Mouse (Mus musculus): ENCODE measurements around the gene Itga7. TPM values are rescaled to one million over a fixed set of nuclear protein-coding genes. Genes with fewer than 3 reads are reported as not detected.
A peak's percentile ranks its signal among the peaks of the same experiment; 100 is the strongest.

Gene Itga7
- polyA plus RNA-seq, 1 experiment from 2014 or later, result 12.4 TPM

- 48% methylated on average over 13 of the region's 13 CpGs for WGBS
- no peak for ATAC-seq (ENCODE audit: insufficient read depth, low FRiP score)
- H3K27me3 ChIP-seq (ENCODE audit: control insufficient read depth, insufficient read depth, low read length), result no peaks in the 10 kb centered on the region
Measured at GRCm38 (mm10) chr10:128908778-128909448, 24.7 kb upstream of the Itga7 start.

GRCm38 (mm10) chr10:128909567-128910028, 24.0 kb upstream of the Itga7 start:
- WGBS, result under 1% methylated on average over 35 of the region's 41 CpGs
- peak overlapping the region; percentile 86 for H3K4me3 ChIP-seq (replicated peaks; ENCODE audit: low read length)
- H3K9ac ChIP-seq (ENCODE audit: low read length), result peak overlapping the region; percentile 97
- ATAC-seq (ENCODE audit: insufficient read depth, low FRiP score), result peak; percentile 89
- no peaks in the 10 kb centered on the region for H3K36me3 ChIP-seq (ENCODE audit: control insufficient read depth, insufficient read depth, low read length)
- H3K4me1 ChIP-seq (ENCODE audit: control insufficient read depth, insufficient read depth, low read length), result peaks cover 9% of the 10 kb centered on the region
- H3K4me2 ChIP-seq (ENCODE audit: low read depth, low read length), result peak overlapping the region; percentile 61
- H3K27me3 ChIP-seq (ENCODE audit: control insufficient read depth, insufficient read depth, low read length), result no peaks in the 10 kb centered on the region
- no peaks in the 10 kb centered on the region for H3K9me3 ChIP-seq (replicated peaks; ENCODE audit: control insufficient read depth, low read length)
- H3K27ac ChIP-seq (ENCODE audit: low read length), result peak overlapping the region; percentile 93

More at GRCm38 (mm10) chr10:128908778-128909448, 24.7 kb upstream of the Itga7 start:
- Histone ChIP-seq H3K27ac (ENCODE audit: low read length) (peak overlapping the region; percentile 93), H3K4me1 (ENCODE audit: control insufficient read depth, insufficient read depth, low read length) (peaks cover 9% of the 10 kb centered on the region), H3K9me3 (replicated peaks; ENCODE audit: control insufficient read depth, low read length) (no peaks in the 10 kb centered on the region), H3K36me3 (ENCODE audit: control insufficient read depth, insufficient read depth, low read length) (no peaks in the 10 kb centered on the region), H3K4me2 (ENCODE audit: low read depth, low read length) (peak overlapping the region; percentile 61), H3K9ac (ENCODE audit: low read length) (peak overlapping the region; percentile 97), H3K4me3 (replicated peaks; ENCODE audit: low read length) (peak overlapping the region; percentile 86)

- no peaks in the 10 kb centered on the region for H3K27me3 ChIP-seq (ENCODE audit: control insufficient read depth, insufficient read depth, low read length)
- peak overlapping the region; percentile 97 for H3K9ac ChIP-seq (ENCODE audit: low read length)
- H3K4me1 ChIP-seq (ENCODE audit: control insufficient read depth, insufficient read depth, low read length), result peaks cover 9% of the 10 kb centered on the region
- under 1% methylated on average over 65 of the region's 66 CpGs for WGBS
- no peaks in the 10 kb centered on the region for H3K36me3 ChIP-seq (ENCODE audit: control insufficient read depth, insufficient read depth, low read length)
- H3K4me2 ChIP-seq (ENCODE audit: low read depth, low read length), result peak overlapping the region; percentile 61
- H3K27ac ChIP-seq (ENCODE audit: low read length), result peak overlapping the region; percentile 93
- H3K4me3 ChIP-seq (replicated peaks; ENCODE audit: low read length), result peak overlapping the region; percentile 86
- ATAC-seq (ENCODE audit: insufficient read depth, low FRiP score), result peak; percentile 33
- H3K9me3 ChIP-seq (replicated peaks; ENCODE audit: control insufficient read depth, low read length), result no peaks in the 10 kb centered on the region
Measured at GRCm38 (mm10) chr10:128910066-128910841, 23.4 kb upstream of the Itga7 start.

- Histone ChIP-seq H3K9ac (ENCODE audit: low read length) (no peak overlapping the region), H3K36me3 (ENCODE audit: control insufficient read depth, insufficient read depth, low read length) (no peaks in the 10 kb centered on the region), H3K4me3 (replicated peaks; ENCODE audit: low read length) (peak overlapping the region; percentile 86), H3K4me1 (ENCODE audit: control insufficient read depth, insufficient read depth, low read length) (peaks cover 9% of the 10 kb centered on the region), H3K9me3 (replicated peaks; ENCODE audit: control insufficient read depth, low read length) (no peaks in the 10 kb centered on the region), H3K4me2 (ENCODE audit: low read depth, low read length) (peak overlapping the region; percentile 61), H3K27me3 (ENCODE audit: control insufficient read depth, insufficient read depth, low read length) (no peaks in the 10 kb centered on the region), H3K27ac (ENCODE audit: low read length) (no peak overlapping the region)
- 94% methylated on average over 6 of the region's 6 CpGs for WGBS
- no peak for ATAC-seq (ENCODE audit: insufficient read depth, low FRiP score)
Measured at GRCm38 (mm10) chr10:128911430-128911829, 22.2 kb upstream of the Itga7 start.

GRCm38 (mm10) chr10:128912268-128912667, 21.4 kb upstream of the Itga7 start:
- H3K36me3 ChIP-seq (ENCODE audit: control insufficient read depth, insufficient read depth, low read length), result no peaks in the 10 kb centered on the region
- no peak overlapping the region for H3K27ac ChIP-seq (ENCODE audit: low read length)
- H3K9ac ChIP-seq (ENCODE audit: low read length), result no peak overlapping the region; the same call in 1 of the 2 replicates
- H3K27me3 ChIP-seq (ENCODE audit: control insufficient read depth, insufficient read depth, low read length), result no peaks in the 10 kb centered on the region
- WGBS, result 85% methylated on average over 4 of the region's 4 CpGs
- no peaks in the 10 kb centered on the region for H3K9me3 ChIP-seq (replicated peaks; ENCODE audit: control insufficient read depth, low read length)
- H3K4me2 ChIP-seq (ENCODE audit: low read depth, low read length), result no peak overlapping the region
- peaks cover 9% of the 10 kb centered on the region for H3K4me1 ChIP-seq (ENCODE audit: control insufficient read depth, insufficient read depth, low read length)
- H3K4me3 ChIP-seq (replicated peaks; ENCODE audit: low read length), result no peak overlapping the region
- ATAC-seq (ENCODE audit: insufficient read depth, low FRiP score), result no peak

- no peaks in the 10 kb centered on the region for H3K9me3 ChIP-seq (replicated peaks; ENCODE audit: control insufficient read depth, low read length)
- ATAC-seq (ENCODE audit: insufficient read depth, low FRiP score), result no peak
- 71% methylated on average over 4 of the region's 4 CpGs for WGBS
- no peaks in the 10 kb centered on the region for H3K36me3 ChIP-seq (ENCODE audit: control insufficient read depth, insufficient read depth, low read length)
- H3K4me1 ChIP-seq (ENCODE audit: control insufficient read depth, insufficient read depth, low read length), result peaks cover 9% of the 10 kb centered on the region
- no peak overlapping the region for H3K4me3 ChIP-seq (replicated peaks; ENCODE audit: low read length)
- no peak overlapping the region for H3K4me2 ChIP-seq (ENCODE audit: low read depth, low read length)
- 0 out of 2 replicates have a peak overlapping the region, but pooled peaks have one; percentile 56 for H3K27ac ChIP-seq (ENCODE audit: low read length)
- H3K9ac ChIP-seq (ENCODE audit: low read length), result no peak overlapping the region
- H3K27me3 ChIP-seq (ENCODE audit: control insufficient read depth, insufficient read depth, low read length), result no peaks in the 10 kb centered on the region
Measured at GRCm38 (mm10) chr10:128912791-128913190, 20.8 kb upstream of the Itga7 start.

- peaks cover 11% of the 10 kb centered on the region for H3K4me1 ChIP-seq (ENCODE audit: control insufficient read depth, insufficient read depth, low read length)
- no peak overlapping the region for H3K4me2 ChIP-seq (ENCODE audit: low read depth, low read length)
- no peaks in the 10 kb centered on the region for H3K27me3 ChIP-seq (ENCODE audit: control insufficient read depth, insufficient read depth, low read length)
- H3K27ac ChIP-seq (ENCODE audit: low read length), result 0 out of 2 replicates have a peak overlapping the region, but pooled peaks have one; percentile 56
- H3K4me3 ChIP-seq (replicated peaks; ENCODE audit: low read length), result no peak overlapping the region
- H3K9me3 ChIP-seq (replicated peaks; ENCODE audit: control insufficient read depth, low read length), result no peaks in the 10 kb centered on the region
- H3K9ac ChIP-seq (ENCODE audit: low read length), result no peak overlapping the region
- 9% methylated on average over 5 of the region's 5 CpGs for WGBS
- no peaks in the 10 kb centered on the region for H3K36me3 ChIP-seq (ENCODE audit: control insufficient read depth, insufficient read depth, low read length)
- no peak for ATAC-seq (ENCODE audit: insufficient read depth, low FRiP score)
Measured at GRCm38 (mm10) chr10:128913219-128913618, 20.4 kb upstream of the Itga7 start.

GRCm38 (mm10) chr10:128913696-128914095, 19.9 kb upstream of the Itga7 start:
- H3K27me3 ChIP-seq (ENCODE audit: control insufficient read depth, insufficient read depth, low read length), result no peaks in the 10 kb centered on the region
- peaks cover 15% of the 10 kb centered on the region for H3K4me1 ChIP-seq (ENCODE audit: control insufficient read depth, insufficient read depth, low read length)
- H3K9me3 ChIP-seq (replicated peaks; ENCODE audit: control insufficient read depth, low read length), result no peaks in the 10 kb centered on the region
- H3K36me3 ChIP-seq (ENCODE audit: control insufficient read depth, insufficient read depth, low read length), result no peaks in the 10 kb centered on the region
- no peak overlapping the region for H3K9ac ChIP-seq (ENCODE audit: low read length)
- ATAC-seq (ENCODE audit: insufficient read depth, low FRiP score), result no peak
- WGBS, result 87% methylated on average over 12 of the region's 12 CpGs
- no peak overlapping the region for H3K27ac ChIP-seq (ENCODE audit: low read length)
- no peak overlapping the region for H3K4me3 ChIP-seq (replicated peaks; ENCODE audit: low read length)
- no peak overlapping the region for H3K4me2 ChIP-seq (ENCODE audit: low read depth, low read length)

GRCm38 (mm10) chr10:128915550-128915949, 18.1 kb upstream of the Itga7 start:
- Histone ChIP-seq H3K4me3 (replicated peaks; ENCODE audit: low read length) (no peak overlapping the region), H3K4me1 (ENCODE audit: control insufficient read depth, insufficient read depth, low read length) (peaks cover 28% of the 10 kb centered on the region), H3K9ac (ENCODE audit: low read length) (no peak overlapping the region), H3K36me3 (ENCODE audit: control insufficient read depth, insufficient read depth, low read length) (no peaks in the 10 kb centered on the region), H3K4me2 (ENCODE audit: low read depth, low read length) (no peak overlapping the region), H3K27me3 (ENCODE audit: control insufficient read depth, insufficient read depth, low read length) (no peaks in the 10 kb centered on the region), H3K27ac (ENCODE audit: low read length) (no peak overlapping the region), H3K9me3 (replicated peaks; ENCODE audit: control insufficient read depth, low read length) (no peaks in the 10 kb centered on the region)
- no peak for ATAC-seq (ENCODE audit: insufficient read depth, low FRiP score)
- 94% methylated on average over 2 of the region's 2 CpGs for WGBS
